Mouse (Mus musculus) thymus, postnatal 36 days (tissue): ENCODE results near the gene Gm5108.

Experiments used
- DNase-seq, 2 experiments: peaks; one replicate each; pipeline ENCODE4 v3.0.0; 2022; ENCODE audit warnings: mixed read lengths in 2 of 2

Gene Gm5108

GRCm38 (mm10) chr5:67941369-67941768 lies at the start of gene Gm5108:
Gm5108 (plus strand) TSS chr5:67941669.
- DNase-seq, result no peak

- DNase-seq, result no peak
These were observed 42.5 kb upstream of the Gm5108 start for GRCm38 (mm10) chr5:67898921-67899320.

- DNase-seq, result no peak
These were observed 36.9 kb upstream of the Gm5108 start for GRCm38 (mm10) chr5:67904555-67904954.

GRCm38 (mm10) chr5:67930584-67930983 lies 10.9 kb upstream of the Gm5108 start:
- DNase-seq, result peak in 1 of 2 experiments; percentile 11

- no peak for DNase-seq
These were observed 9.8 kb upstream of the Gm5108 start for GRCm38 (mm10) chr5:67931623-67932022.

GRCm38 (mm10) chr5:67943199-67943598 lies 1.7 kb downstream of the Gm5108 start:
- no peak for DNase-seq

- DNase-seq, result no peak
These were observed 2.8 kb downstream of the Gm5108 start for GRCm38 (mm10) chr5:67944074-67944785.

GRCm38 (mm10) chr5:67946321-67946720 lies 4.9 kb downstream of the Gm5108 start, which contains the start of gene Gm21905:
Gm21905 (minus strand) TSS chr5:67946421.
- DNase-seq, result no peak

GRCm38 (mm10) chr5:67947006-67947405 lies 5.5 kb downstream of the Gm5108 start:
- DNase-seq, result no peak

GRCm38 (mm10) chr5:67948074-67948473 lies 6.6 kb downstream of the Gm5108 start:
- DNase-seq, result no peak

- no peak for DNase-seq
These were observed 12.6 kb downstream of the Gm5108 start for GRCm38 (mm10) chr5:67954097-67954496.

- DNase-seq, result no peak
These were observed 14.0 kb downstream of the Gm5108 start for GRCm38 (mm10) chr5:67955486-67955885.

- DNase-seq, result no peak
These were observed 20.5 kb downstream of the Gm5108 start for GRCm38 (mm10) chr5:67961708-67962629.

- DNase-seq, result no peak
These were observed 28.1 kb downstream of the Gm5108 start for GRCm38 (mm10) chr5:67969536-67969935.

- DNase-seq, result no peak
These were observed 40.6 kb downstream of the Gm5108 start for GRCm38 (mm10) chr5:67981946-67982526.

GRCm38 (mm10) chr5:67990426-67990825 lies 49.0 kb downstream of the Gm5108 start:
- no peak for DNase-seq

- DNase-seq, result no peak
These were observed 61.1 kb downstream of the Gm5108 start for GRCm38 (mm10) chr5:68002611-68003010.

- no peak for DNase-seq
These were observed 62.4 kb downstream of the Gm5108 start for GRCm38 (mm10) chr5:68003904-68004303.

- no peak for DNase-seq
These were observed 63.0 kb downstream of the Gm5108 start for GRCm38 (mm10) chr5:68004419-68004818.

GRCm38 (mm10) chr5:68007074-68007473 lies 65.6 kb downstream of the Gm5108 start:
- DNase-seq, result no peak

- DNase-seq, result no peak
These were observed 70.1 kb downstream of the Gm5108 start for GRCm38 (mm10) chr5:68011569-68011968.

- peak; percentile 62 to 73 for DNase-seq
These were observed 71.1 kb downstream of the Gm5108 start for GRCm38 (mm10) chr5:68012618-68013017.

GRCm38 (mm10) chr5:68020870-68021269 lies 79.4 kb downstream of the Gm5108 start:
- no peak for DNase-seq
